Mouse (Mus musculus) lung, postnatal 0 days (tissue): ENCODE measurements around the gene Swi5. TPM values are rescaled to one million over a fixed set of nuclear protein-coding genes. Genes with fewer than 3 reads are reported as not detected.
A peak's percentile ranks its signal among the peaks of the same experiment; 100 is the strongest.

Source experiments
- ATAC-seq: fragments of 200-750 bp; cut with Nextera tagmentation; 2 replicates; pipeline ENCODE4 v1.8.0; 2017; ENCODE audit warnings: moderate library complexity
- DNase-seq: peaks from one replicate; pipeline ENCODE4 v3.0.0-alpha.2; 2016; ENCODE audit warnings: low spot score
- H3K27ac ChIP-seq: fragments of 300-500 bp; sonication (generic); 2 replicates; pipeline ENCODE4 v1.5.1; 2014; ENCODE audit warnings: antibody characterized with exemption, mild to moderate bottlenecking, low read length, mixed read lengths
- H3K27me3 ChIP-seq: fragments of 300-500 bp; sonication (generic); replicated peaks from 2 replicates; pipeline ENCODE4 v1.6.1; 2014; ENCODE audit warnings: low read length, mixed read lengths; ENCODE audit not compliant: insufficient read depth
- H3K36me3 ChIP-seq: fragments of 300-500 bp; sonication (generic); 2 replicates; pipeline ENCODE4 v1.6.1; 2014; ENCODE audit warnings: low read length, mixed read lengths; ENCODE audit not compliant: insufficient read depth
- H3K4me1 ChIP-seq: fragments of 300-500 bp; sonication (generic); 2 replicates; pipeline ENCODE4 v1.6.1; 2014; ENCODE audit warnings: antibody characterized with exemption, low read depth, low read length, mixed read lengths; ENCODE audit not compliant: insufficient read depth
- H3K4me2 ChIP-seq: fragments of 300-500 bp; sonication (generic); replicated peaks from 2 replicates; pipeline ENCODE4 v1.6.1; 2014; ENCODE audit warnings: low read depth, mild to moderate bottlenecking, low read length, moderate library complexity, mixed read lengths
- H3K4me3 ChIP-seq: fragments of 300-500 bp; sonication (generic); 2 replicates; pipeline ENCODE4 v1.5.1; 2014; ENCODE audit warnings: low read depth, low read length
- H3K9ac ChIP-seq: fragments of 300-500 bp; sonication (generic); replicated peaks from 2 replicates; pipeline ENCODE4 v1.6.1; 2014; ENCODE audit warnings: low read depth, mild to moderate bottlenecking
- H3K9me3 ChIP-seq: fragments of 300-500 bp; sonication (generic); 2 replicates; pipeline ENCODE4 v1.6.1; 2016; ENCODE audit warnings: low read length, mixed read lengths
- CTCF ChIP-seq: IDR thresholded peaks from 2 replicates; pipeline ENCODE4 v1.5.1; 2016; ENCODE audit warnings: antibody characterized with exemption, mild to moderate bottlenecking
- EP300 ChIP-seq: IDR thresholded peaks from 2 replicates; pipeline ENCODE4 v1.6.1; 2016; ENCODE audit warnings: antibody characterized with exemption, mild to moderate bottlenecking, control low read depth
- WGBS: fragments of 180-500 bp; shearing (Covaris S2); extraction: QIAGEN DNeasy Blood & Tissue Kit; methylation state at CpG from one replicate; pipeline ENCODE4 v1.1.7; 2014; 5-methylcytosine and 5-hydroxymethylcytosine counted together
- polyA plus RNA-seq: library from polyadenylated mRNA; unstranded; fragments of >200 nt; fragmentation: Nextera tagmentation; extraction: Ambion mirVana; gene quantifications from 2 replicates; pipeline ENCODE4 v1.2.1, GENCODE M21; 2015

Gene Swi5
- polyA plus RNA-seq = 290 and 299 TPM in 2 replicates

GRCm38 (mm10) chr2:32287923-32288367 is at the start of gene Swi5:
Gene Swi5, minus strand, starts transcription at chr2:32288075.
- Histone ChIP-seq H3K4me1 (peaks cover 8% of the 10 kb centered on the region; the same call in 1 of the 2 replicates), H3K27me3 (no peaks in the 10 kb centered on the region), H3K9me3 (no peaks in the 10 kb centered on the region), H3K4me3 (peak within 1 kb of the TSS; percentile 84), H3K9ac (peak within 1 kb of the TSS; percentile 87), H3K4me2 (peak within 1 kb of the TSS; percentile 81), H3K27ac (peak within 1 kb of the TSS; percentile 87), H3K36me3 (0 out of 2 replicates have a peak, but pooled peaks cover 3% of the 10 kb centered on the region)
- TF ChIP-seq CTCF = no peak
- TF ChIP-seq EP300 = no peak
- ATAC-seq = peak; percentile 98
- DNase-seq = peak; percentile 100
- under 1% methylated on average over 31 of the region's 41 CpGs for WGBS

- Histone ChIP-seq H3K27me3 (no peaks in the 10 kb centered on the region), H3K9me3 (no peaks in the 10 kb centered on the region), H3K4me2 (no peak overlapping the region), H3K4me1 (no peaks in the 10 kb centered on the region), H3K27ac (no peak overlapping the region), H3K4me3 (no peak overlapping the region), H3K9ac (no peak overlapping the region), H3K36me3 (no peaks in the 10 kb centered on the region)
- DNase-seq (no peak), ATAC-seq (no peak)
- 59% methylated on average over 15 of the region's 15 CpGs for WGBS
- TF ChIP-seq CTCF = no peak
Measured at GRCm38 (mm10) chr2:32335888-32336287, 48.0 kb upstream of the Swi5 start.

GRCm38 (mm10) chr2:32332159-32332558 is 44.3 kb upstream of the Swi5 start:
- Histone ChIP-seq H3K9me3 (no peaks in the 10 kb centered on the region), H3K4me2 (no peak overlapping the region), H3K4me3 (no peak overlapping the region), H3K4me1 (no peaks in the 10 kb centered on the region), H3K9ac (no peak overlapping the region), H3K27ac (no peak overlapping the region), H3K36me3 (no peaks in the 10 kb centered on the region), H3K27me3 (no peaks in the 10 kb centered on the region)
- ATAC-seq (no peak), DNase-seq (no peak)
- WGBS = 84% methylated on average over 5 of the region's 5 CpGs
- no peak for TF ChIP-seq EP300
- no peak for TF ChIP-seq CTCF

GRCm38 (mm10) chr2:32329531-32329930 is 41.7 kb upstream of the Swi5 start:
- 0 out of 2 replicates have a peak, but pooled peaks cover 4% of the 10 kb centered on the region for H3K4me1 ChIP-seq
- DNase-seq (no peak), ATAC-seq (no peak)
- H3K36me3 ChIP-seq = no peaks in the 10 kb centered on the region
- H3K27ac ChIP-seq = no peak overlapping the region
- no peak overlapping the region for H3K4me3 ChIP-seq
- TF ChIP-seq EP300 (no peak), CTCF (no peak)
- H3K27me3 ChIP-seq = no peaks in the 10 kb centered on the region
- no peak overlapping the region for H3K9ac ChIP-seq
- H3K9me3 ChIP-seq = no peaks in the 10 kb centered on the region
- WGBS = 50% methylated on average over 6 of the region's 6 CpGs
- H3K4me2 ChIP-seq = no peak overlapping the region

- DNase-seq (no peak), ATAC-seq (no peak)
- no peaks in the 10 kb centered on the region for H3K27me3 ChIP-seq
- H3K4me2 ChIP-seq = no peak overlapping the region
- 0 out of 2 replicates have a peak, but pooled peaks cover 4% of the 10 kb centered on the region for H3K4me1 ChIP-seq
- no peak for TF ChIP-seq EP300
- no peak for TF ChIP-seq CTCF
- H3K36me3 ChIP-seq = no peaks in the 10 kb centered on the region
- no peaks in the 10 kb centered on the region for H3K9me3 ChIP-seq
- 43% methylated on average over 13 of the region's 13 CpGs for WGBS
- H3K9ac ChIP-seq = no peak overlapping the region
- H3K4me3 ChIP-seq = no peak overlapping the region
- H3K27ac ChIP-seq = no peak overlapping the region
Measured at GRCm38 (mm10) chr2:32328911-32329460, 41.1 kb upstream of the Swi5 start.

DNA sequence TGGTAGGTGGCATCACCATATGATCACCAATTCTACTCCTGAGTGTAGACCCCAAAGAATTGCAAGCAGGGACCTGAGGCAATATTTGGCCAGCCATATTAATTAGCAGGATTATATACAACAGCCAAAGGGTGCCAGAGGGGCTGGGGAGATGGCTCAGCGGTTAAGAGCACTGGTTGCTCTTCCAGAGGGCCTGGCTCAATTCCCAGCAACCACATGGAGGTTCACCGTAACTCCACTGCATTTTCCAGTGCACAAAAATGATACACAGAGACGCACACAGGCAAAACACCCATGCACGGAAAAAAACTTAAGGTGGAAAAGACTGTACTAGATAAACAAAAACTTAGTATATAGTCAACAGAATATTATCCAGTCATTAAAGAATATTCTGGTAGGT is 39.3 kb upstream of the Swi5 start:
- ATAC-seq = no peak
- Histone ChIP-seq H3K27ac (no peak overlapping the region), H3K9me3 (no peaks in the 10 kb centered on the region), H3K4me2 (no peak overlapping the region), H3K27me3 (no peaks in the 10 kb centered on the region), H3K36me3 (no peaks in the 10 kb centered on the region), H3K4me3 (no peak overlapping the region), H3K4me1 (0 out of 2 replicates have a peak, but pooled peaks cover 4% of the 10 kb centered on the region), H3K9ac (no peak overlapping the region)
- 63% methylated on average over 4 of the region's 4 CpGs for WGBS
- no peak for DNase-seq
- TF ChIP-seq EP300 = no peak
- no peak for TF ChIP-seq CTCF
